Mouse (Mus musculus) intestine, embryonic 14.5 days (tissue): ENCODE data around the gene Sirpa. TPM values are rescaled to one million over a fixed set of nuclear protein-coding genes. Genes with fewer than 3 reads are reported as not detected.

ENCODE experiments used
- ATAC-seq: fragments of 200-750 bp; cut with Nextera tagmentation; replicated peaks from 2 replicates; pipeline ENCODE4 v1.8.0; 2017; ENCODE audit warnings: low read depth, moderate number of reproducible peaks, moderate TSS enrichment, moderate library complexity; ENCODE audit not compliant: low FRiP score, low TSS enrichment
- DNase-seq: peaks from one replicate; pipeline ENCODE4 v3.0.0-alpha.2; 2018; ENCODE audit warnings: low spot score
- H3K27ac ChIP-seq: fragments of 300-500 bp; sonication (generic); 2 replicates; pipeline ENCODE4 v1.5.1; 2014; ENCODE audit warnings: low read depth, mild to moderate bottlenecking, control low read depth
- H3K27me3 ChIP-seq: fragments of 300-500 bp; sonication (generic); replicated peaks from 2 replicates; pipeline ENCODE4 v1.6.1; 2014; ENCODE audit warnings: low read length, control low read depth; ENCODE audit not compliant: control insufficient read depth, insufficient read depth
- H3K36me3 ChIP-seq: fragments of 300-500 bp; sonication (generic); 2 replicates; pipeline ENCODE4 v1.6.1; 2014; ENCODE audit warnings: low read length, control low read depth; ENCODE audit not compliant: control insufficient read depth, insufficient read depth
- H3K4me1 ChIP-seq: fragments of 300-500 bp; sonication (generic); replicated peaks from 2 replicates; pipeline ENCODE4 v1.6.1; 2014; ENCODE audit warnings: low read length, control low read depth, mixed read lengths; ENCODE audit not compliant: control insufficient read depth, insufficient read depth
- H3K4me2 ChIP-seq: fragments of 300-500 bp; sonication (generic); 2 replicates; pipeline ENCODE4 v1.6.1; 2014; ENCODE audit warnings: low read length
- H3K4me3 ChIP-seq: fragments of 300-500 bp; sonication (generic); 2 replicates; pipeline ENCODE4 v1.5.1; 2014; ENCODE audit warnings: low read depth, low read length, control low read depth, mixed read lengths
- H3K9ac ChIP-seq: fragments of 300-500 bp; sonication (generic); 2 replicates; pipeline ENCODE4 v1.6.1; 2014; ENCODE audit warnings: mild to moderate bottlenecking, low read length
- H3K9me3 ChIP-seq: fragments of 300-500 bp; sonication (generic); 2 replicates; pipeline ENCODE4 v1.6.1; 2016; ENCODE audit warnings: low read length, control low read depth; ENCODE audit not compliant: control insufficient read depth
- WGBS: fragments of 180-500 bp; shearing (Covaris S2); extraction: QIAGEN DNeasy Blood & Tissue Kit; methylation state at CpG from one replicate; pipeline ENCODE4 v1.1.7; 2014; 5-methylcytosine and 5-hydroxymethylcytosine counted together
- polyA plus RNA-seq: library from polyadenylated mRNA; unstranded; fragments of >200 nt; fragmentation: Nextera tagmentation; extraction: Ambion mirVana; gene quantifications from 2 replicates; pipeline ENCODE4 v1.2.1, GENCODE M21; 2014

Gene Sirpa
- polyA plus RNA-seq, 1 experiment from 2014 or later, result 29.9 TPM

DNA sequence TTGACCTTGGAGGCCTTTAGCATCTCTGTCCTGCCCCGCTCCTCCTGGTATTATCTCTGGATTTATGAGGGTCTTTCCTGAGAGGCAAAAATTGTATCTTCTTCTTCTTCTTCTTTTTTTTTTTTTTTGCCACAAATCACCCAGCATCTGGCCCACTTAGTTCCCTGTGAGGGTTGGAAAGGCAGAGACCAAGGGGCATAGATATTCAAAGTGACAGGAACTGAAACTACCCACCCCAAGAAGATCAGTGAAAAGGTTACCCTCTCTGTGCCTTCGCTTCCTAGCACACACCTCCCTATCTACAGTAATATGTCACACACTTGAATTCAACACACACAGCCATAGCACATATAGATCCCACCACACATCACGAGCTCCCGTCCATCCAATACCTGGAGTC lies 17.5 kb upstream of the Sirpa start:
- 91% methylated on average over 4 of the region's 4 CpGs for WGBS
- no peak overlapping the region for H3K4me2 ChIP-seq

GRCm38 (mm10) chr2:129576611-129577447 lies 15.8 kb upstream of the Sirpa start:
- Histone ChIP-seq H3K4me3 (no peak overlapping the region), H3K27ac (no peak overlapping the region), H3K4me2 (no peak overlapping the region), H3K36me3 (no peaks in the 10 kb centered on the region), H3K9ac (no peak overlapping the region), H3K4me1 (peaks cover 5% of the 10 kb centered on the region; the same call in 1 of the 2 replicates), H3K9me3 (no peaks in the 10 kb centered on the region), H3K27me3 (no peaks in the 10 kb centered on the region)
- DNase-seq (no peak), ATAC-seq (no peak)
- 86% methylated on average over 8 of the region's 8 CpGs for WGBS

More for the DNA sequence above, 17.5 kb upstream of the Sirpa start:
- DNase-seq (no peak), ATAC-seq (no peak)
- Histone ChIP-seq H3K27ac (no peak overlapping the region), H3K9me3 (no peaks in the 10 kb centered on the region), H3K27me3 (no peaks in the 10 kb centered on the region), H3K36me3 (no peaks in the 10 kb centered on the region), H3K4me3 (no peak overlapping the region), H3K4me1 (peaks cover 5% of the 10 kb centered on the region; the same call in 1 of the 2 replicates), H3K9ac (no peak overlapping the region)

DNA sequence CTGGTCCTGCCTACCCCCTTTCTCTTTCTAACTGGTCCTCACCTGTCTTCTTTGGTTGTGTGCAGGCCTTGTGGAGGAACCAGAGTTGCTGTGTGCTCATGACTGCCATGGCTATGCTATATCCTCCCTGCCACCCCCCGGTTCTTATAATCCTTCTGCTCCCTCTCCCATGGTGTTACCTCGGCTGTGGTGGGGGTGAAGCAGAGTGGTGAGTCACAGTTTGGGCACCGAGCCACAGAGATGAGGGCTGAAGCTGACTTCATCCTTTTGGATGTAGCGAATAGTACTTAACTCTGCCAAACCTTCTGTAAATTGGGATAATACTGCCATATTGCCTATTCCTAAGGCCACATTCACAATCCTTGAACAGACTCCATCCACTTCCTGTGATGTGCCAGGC lies 12.0 kb upstream of the Sirpa start:
- ATAC-seq (no peak), DNase-seq (no peak)
- Histone ChIP-seq H3K9me3 (no peaks in the 10 kb centered on the region), H3K36me3 (no peaks in the 10 kb centered on the region), H3K4me1 (no peaks in the 10 kb centered on the region), H3K27me3 (no peaks in the 10 kb centered on the region), H3K4me3 (no peak overlapping the region), H3K4me2 (no peak overlapping the region), H3K27ac (no peak overlapping the region), H3K9ac (no peak overlapping the region)
- 84% methylated on average over 4 of the region's 4 CpGs for WGBS

- H3K4me2 ChIP-seq, result no peak overlapping the region
- no peaks in the 10 kb centered on the region for H3K36me3 ChIP-seq
- no peaks in the 10 kb centered on the region for H3K9me3 ChIP-seq
- no peak overlapping the region for H3K9ac ChIP-seq
- no peaks in the 10 kb centered on the region for H3K27me3 ChIP-seq
- WGBS, result 44% methylated on average over 3 of the region's 3 CpGs
- no peak overlapping the region for H3K27ac ChIP-seq
- DNase-seq, result no peak
- H3K4me3 ChIP-seq, result no peak overlapping the region
- no peaks in the 10 kb centered on the region for H3K4me1 ChIP-seq
- no peak for ATAC-seq
Measured at GRCm38 (mm10) chr2:129581826-129582225, 10.8 kb upstream of the Sirpa start.

DNA sequence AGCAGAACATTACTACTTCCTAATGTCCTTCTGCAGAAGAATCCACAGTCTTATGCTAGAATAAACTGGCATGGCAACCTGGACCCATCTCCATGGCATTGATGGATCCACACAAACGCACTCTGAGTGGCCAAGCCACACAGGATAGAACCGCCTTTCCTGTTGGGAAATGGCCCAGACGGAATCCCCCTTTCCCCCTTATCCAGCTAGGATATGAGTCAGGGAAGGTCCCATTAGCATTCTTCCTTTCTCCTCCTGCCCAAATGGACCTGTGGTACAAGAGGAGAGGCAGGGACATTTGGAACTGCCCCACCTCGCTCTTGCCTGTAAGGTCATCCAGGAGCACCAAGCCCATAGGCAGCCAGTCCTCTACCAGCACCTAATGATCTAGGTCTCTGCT lies 10.4 kb upstream of the Sirpa start:
- no peak for ATAC-seq
- Histone ChIP-seq H3K27me3 (no peaks in the 10 kb centered on the region), H3K9me3 (no peaks in the 10 kb centered on the region), H3K4me1 (no peaks in the 10 kb centered on the region), H3K27ac (no peak overlapping the region), H3K4me3 (no peak overlapping the region), H3K36me3 (no peaks in the 10 kb centered on the region), H3K4me2 (no peak overlapping the region), H3K9ac (no peak overlapping the region)
- DNase-seq, result no peak
- WGBS, result 84% methylated on average over 4 of the region's 4 CpGs

- Histone ChIP-seq H3K4me3 (no peak overlapping the region), H3K36me3 (no peaks in the 10 kb centered on the region), H3K4me2 (no peak overlapping the region), H3K9me3 (no peaks in the 10 kb centered on the region), H3K27ac (no peak overlapping the region), H3K27me3 (no peaks in the 10 kb centered on the region), H3K4me1 (no peaks in the 10 kb centered on the region), H3K9ac (no peak overlapping the region)
- WGBS, result 11% methylated on average over 1 of the region's 1 CpGs
- DNase-seq (no peak), ATAC-seq (no peak)
Measured at GRCm38 (mm10) chr2:129584905-129585304, 7.7 kb upstream of the Sirpa start.

DNA sequence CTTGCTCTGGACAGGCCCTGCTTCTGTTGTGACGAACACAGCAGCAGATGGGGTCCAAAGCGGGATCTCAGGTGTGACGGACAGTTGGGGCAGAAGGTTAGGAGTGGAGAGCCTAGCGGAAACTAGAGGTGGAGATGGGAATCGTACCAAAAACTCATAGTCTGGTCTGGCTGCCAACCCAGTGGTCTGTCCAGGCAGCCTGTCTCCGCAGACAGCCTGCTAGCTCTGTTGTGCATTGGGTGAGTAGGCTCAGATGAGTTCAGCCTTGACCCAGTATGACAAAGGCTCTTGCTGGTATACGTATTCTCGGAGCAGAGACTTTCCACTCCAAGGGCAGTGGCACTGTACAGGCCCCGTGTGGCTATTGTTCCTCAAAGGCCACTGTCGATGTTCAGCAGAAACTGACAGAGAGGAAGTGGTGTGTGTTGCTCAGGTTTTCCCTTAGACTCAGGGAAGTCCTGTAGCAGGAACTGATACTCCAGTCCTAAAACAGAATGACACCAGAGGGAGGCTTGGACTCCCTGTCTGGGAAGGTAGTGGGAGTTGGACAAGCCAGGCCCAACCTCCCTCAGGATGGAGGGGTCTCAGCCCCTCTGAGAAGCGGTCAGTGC lies 6.6 kb upstream of the Sirpa start:
- Histone ChIP-seq H3K27ac (no peak overlapping the region), H3K4me2 (no peak overlapping the region), H3K4me3 (no peak overlapping the region), H3K9me3 (no peaks in the 10 kb centered on the region), H3K4me1 (no peaks in the 10 kb centered on the region), H3K9ac (no peak overlapping the region), H3K27me3 (no peaks in the 10 kb centered on the region), H3K36me3 (no peaks in the 10 kb centered on the region)
- WGBS, result 76% methylated on average over 11 of the region's 11 CpGs
- ATAC-seq (no peak), DNase-seq (no peak)

DNA sequence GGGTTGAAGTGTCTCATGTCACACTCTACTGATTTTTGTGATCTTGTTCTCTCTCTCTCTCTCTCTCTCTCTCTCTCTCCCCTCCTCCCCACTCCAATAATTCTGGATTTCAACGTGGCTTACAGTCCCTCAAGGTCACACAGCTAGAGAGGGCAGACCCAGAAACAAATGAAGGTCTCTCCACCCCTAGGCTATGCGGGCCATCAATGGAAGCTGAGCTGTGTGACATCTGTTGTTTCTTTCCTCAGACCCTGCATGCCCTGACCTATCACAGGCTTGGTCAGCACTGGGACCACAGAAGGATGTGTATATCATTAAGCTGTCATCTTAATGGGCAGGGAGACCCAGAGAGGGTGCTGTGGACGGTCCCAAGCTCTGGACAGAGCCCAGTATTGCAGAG lies 5.4 kb upstream of the Sirpa start:
- H3K9ac ChIP-seq, result no peak overlapping the region
- DNase-seq, result no peak

DNA sequence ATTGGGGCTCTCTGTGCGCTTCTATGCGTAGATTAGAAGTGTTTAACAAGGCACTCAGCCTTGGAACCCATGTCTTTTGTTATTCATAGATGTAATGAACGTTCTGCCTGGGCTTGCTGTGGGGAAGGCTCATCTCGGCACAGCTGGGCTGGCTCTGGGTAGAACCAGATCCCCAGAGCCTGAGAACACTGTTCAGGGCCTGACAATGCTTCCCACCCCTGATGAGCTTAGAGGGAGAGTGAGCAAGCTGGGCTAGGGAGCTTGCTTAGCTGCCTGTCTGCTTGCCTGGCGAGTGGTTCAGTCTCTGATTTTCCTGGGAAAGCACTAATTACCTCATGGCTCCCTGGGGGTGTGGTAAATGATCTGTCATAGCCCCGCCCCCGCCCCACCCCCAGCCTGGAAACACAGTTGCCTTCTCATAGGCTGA lies 4.8 kb upstream of the Sirpa start:
- H3K4me1 ChIP-seq, result peaks cover 7% of the 10 kb centered on the region
- WGBS, result 30% methylated on average over 7 of the region's 7 CpGs
- H3K27ac ChIP-seq, result no peak overlapping the region
- no peak overlapping the region for H3K4me3 ChIP-seq
- ATAC-seq, result no peak
- no peaks in the 10 kb centered on the region for H3K27me3 ChIP-seq
- H3K36me3 ChIP-seq, result no peaks in the 10 kb centered on the region
- no peak overlapping the region for H3K4me2 ChIP-seq
- no peak for DNase-seq
- H3K9me3 ChIP-seq, result no peaks in the 10 kb centered on the region
- no peak overlapping the region for H3K9ac ChIP-seq

More for the DNA sequence above, 5.4 kb upstream of the Sirpa start:
- no peak for ATAC-seq
- 42% methylated on average over 3 of the region's 3 CpGs for WGBS
- Histone ChIP-seq H3K4me1 (peaks cover 6% of the 10 kb centered on the region), H3K4me3 (no peak overlapping the region), H3K27me3 (no peaks in the 10 kb centered on the region), H3K4me2 (no peak overlapping the region), H3K36me3 (no peaks in the 10 kb centered on the region), H3K27ac (no peak overlapping the region), H3K9me3 (no peaks in the 10 kb centered on the region)
